Mouse (Mus musculus): ENCODE measurements around the gene Sirt1. TPM values are rescaled to one million over a fixed set of nuclear protein-coding genes. Genes with fewer than 3 reads are reported as not detected.

Gene Sirt1
- total and polyA plus RNA-seq, 3 experiments: 11.5 to 24.7 (median 17.4) TPM

DNA sequence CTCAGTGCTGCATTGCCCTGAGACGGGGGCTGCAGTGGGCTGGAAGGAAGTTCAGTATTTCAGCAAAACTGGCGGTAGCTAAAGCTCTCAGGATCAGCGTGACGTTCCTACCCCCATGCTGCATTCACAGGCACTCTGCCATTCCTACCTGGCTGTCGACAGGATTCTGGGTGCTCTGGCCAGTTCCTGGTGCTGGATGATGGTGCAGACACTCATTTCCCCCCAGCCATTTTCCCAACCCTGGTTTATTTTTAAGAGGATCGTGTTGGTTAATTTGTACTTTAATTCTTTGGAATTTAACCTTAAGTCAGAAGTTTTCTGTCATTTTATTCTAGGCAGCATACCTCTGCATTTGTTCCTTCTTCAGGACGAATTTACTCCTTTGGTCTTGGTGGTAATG is 98.7 kb downstream of the Sirt1 start:
- no peak overlapping the region for H3K27ac ChIP-seq (ENCODE audit: insufficient read depth, low read depth)
- dilution Hi-C loops (cut with MboI; ENCODE audit: extremely low pct_ligation_motif_present, extremely low pct_unique_long_range_greater_than_20kb, low sequenced_read_pairs): no loop called here
- H3K9me3 ChIP-seq (replicated peaks; ENCODE audit: low read length): no peaks in the 10 kb centered on the region
- TF ChIP-seq SMC3 (IDR thresholded peaks at IDR 0.05; ENCODE audit: low read depth, low read length): no peak
- no peak for TF ChIP-seq ZNF384 (IDR thresholded peaks at IDR 0.05; ENCODE audit: low read depth, low read length)
- no peak for TF ChIP-seq E2F4 (IDR thresholded peaks at IDR 0.05; ENCODE audit: insufficient replicate concordance, low read depth, low read length)
- TF ChIP-seq ETS1 (conservative IDR thresholded peaks at IDR 0.05; ENCODE audit: low read depth, low read length): no peak
- TF ChIP-seq MAZ (IDR thresholded peaks at IDR 0.05; ENCODE audit: low read depth, low read length): no peak
- no peak for TF ChIP-seq POLR2A (IDR thresholded peaks at IDR 0.05; ENCODE audit: low read depth, low read length)
- no peak for TF ChIP-seq CHD2 (IDR thresholded peaks at IDR 0.05; ENCODE audit: low read length)
- no peak for TF ChIP-seq TBP (conservative IDR thresholded peaks at IDR 0.05; ENCODE audit: low read depth, low read length)
- no peak for TF ChIP-seq SIN3A (IDR thresholded peaks at IDR 0.05; ENCODE audit: low read length)
- no peak for TF ChIP-seq JUND (conservative IDR thresholded peaks at IDR 0.05; ENCODE audit: low read depth, low read length)
- TF ChIP-seq UBTF (IDR thresholded peaks at IDR 0.05; ENCODE audit: low read depth, low read length): no peak
- TF ChIP-seq GABPA (IDR thresholded peaks at IDR 0.05; ENCODE audit: insufficient replicate concordance, low read depth, low read length): no peak
- no peak for TF ChIP-seq ELF1 (IDR thresholded peaks at IDR 0.05; ENCODE audit: low read depth, low read length)
- TF ChIP-seq TCF12 (IDR thresholded peaks at IDR 0.05; ENCODE audit: low read depth, low read length): no peak
- TF ChIP-seq MXI1 (IDR thresholded peaks at IDR 0.05; ENCODE audit: low read depth, low read length): no peak
- no peak for TF ChIP-seq RAD21 (IDR thresholded peaks at IDR 0.05; ENCODE audit: low read depth, low read length)
- TF ChIP-seq NELFE (IDR thresholded peaks at IDR 0.05; ENCODE audit: low read depth, low read length): no peak
- no peak for TF ChIP-seq MAX (IDR thresholded peaks at IDR 0.05; ENCODE audit: low read length)
- TF ChIP-seq USF2 (conservative IDR thresholded peaks at IDR 0.05; ENCODE audit: low read depth, low read length): no peak
- no peak for TF ChIP-seq PAX5 (IDR thresholded peaks at IDR 0.05; ENCODE audit: low read length)
- H3K9ac ChIP-seq (ENCODE audit: insufficient read depth, low read depth): no peak overlapping the region
- H3K27me3 ChIP-seq (replicated peaks): no peaks in the 10 kb centered on the region
- no peak for DNase-seq (ENCODE audit: extremely low read depth)
- in situ Hi-C loops (cut with MboI; ENCODE audit: low pct_ligation_motif_present, low pct_unique_long_range_greater_than_20kb, low sequenced_read_pairs): no loop called here
- no peak overlapping the region for H3K4me3 ChIP-seq (replicated peaks in 1 of 3; ENCODE audit: low read depth in 2 of 3, low read length in 2 of 3, poor library complexity in 1 of 3)
- H3K4me1 ChIP-seq (ENCODE audit: control insufficient read depth in 1 of 2, insufficient read depth in 2 of 2): no peaks in the 10 kb centered on the region
- no peak overlapping the region for H3K4me2 ChIP-seq (ENCODE audit: insufficient read depth, low read depth, poor library complexity, severe bottlenecking)
- no peaks in the 10 kb centered on the region; the same call in 1 of the 2 replicates for H3K79me2 ChIP-seq (replicated peaks; ENCODE audit: control insufficient read depth, extremely low read depth, insufficient read depth, poor library complexity, severe bottlenecking)
- peaks cover 59 to 88% of the 10 kb centered on the region in 2 experiments for H3K36me3 ChIP-seq (replicated peaks in 1 of 2; ENCODE audit: control insufficient read depth in 1 of 2, insufficient read depth in 1 of 2, low read length in 1 of 2)

DNA sequence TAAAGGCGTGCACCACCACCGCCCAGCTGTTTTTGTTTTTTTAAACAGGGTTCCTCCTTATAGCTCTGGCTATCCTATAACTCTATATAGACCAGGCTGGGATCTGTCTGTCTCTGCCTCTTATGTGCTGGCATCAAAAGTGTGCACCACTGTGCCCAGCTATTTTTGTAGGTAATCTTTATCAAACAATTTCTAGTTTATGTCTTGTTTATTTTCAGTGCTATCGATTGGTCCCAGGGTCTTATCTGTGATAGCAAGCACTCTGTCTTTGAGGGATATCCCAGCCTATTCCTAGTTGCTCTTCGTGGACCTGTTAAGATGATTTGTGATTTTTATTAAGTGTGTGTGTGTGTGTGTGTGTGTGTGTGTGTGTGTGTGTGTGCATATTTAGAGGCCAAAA is 99.1 kb downstream of the Sirt1 start:
- no peak overlapping the region for H3K9ac ChIP-seq (ENCODE audit: insufficient read depth, low read depth)
- H3K79me2 ChIP-seq (replicated peaks; ENCODE audit: control insufficient read depth, extremely low read depth, insufficient read depth, poor library complexity, severe bottlenecking): no peaks in the 10 kb centered on the region; the same call in 1 of the 2 replicates
- dilution Hi-C loops (cut with MboI; ENCODE audit: extremely low pct_ligation_motif_present, extremely low pct_unique_long_range_greater_than_20kb, low sequenced_read_pairs) (no loop called here), in situ Hi-C loops (cut with MboI; ENCODE audit: low pct_ligation_motif_present, low pct_unique_long_range_greater_than_20kb, low sequenced_read_pairs) (no loop called here)
- no peak overlapping the region for H3K4me2 ChIP-seq (ENCODE audit: insufficient read depth, low read depth, poor library complexity, severe bottlenecking)
- DNase-seq (ENCODE audit: extremely low read depth): no peak
- H3K9me3 ChIP-seq (replicated peaks; ENCODE audit: low read length): no peaks in the 10 kb centered on the region
- H3K27ac ChIP-seq (ENCODE audit: insufficient read depth, low read depth): no peak overlapping the region
- H3K36me3 ChIP-seq (replicated peaks in 1 of 2; ENCODE audit: control insufficient read depth in 1 of 2, insufficient read depth in 1 of 2, low read length in 1 of 2): peaks cover 57 to 88% of the 10 kb centered on the region in 2 experiments
- TF ChIP-seq JUN (IDR thresholded peaks at IDR 0.05; ENCODE audit: insufficient read depth, low read depth, low read length) (no peak), CHD1 (IDR thresholded peaks at IDR 0.05; ENCODE audit: low read depth, low read length) (no peak), EP300 (IDR thresholded peaks at IDR 0.05; ENCODE audit: low read length) (no peak), USF1 (IDR thresholded peaks at IDR 0.05; ENCODE audit: low read depth, low read length) (no peak), ELF1 (IDR thresholded peaks at IDR 0.05; ENCODE audit: low read depth, low read length) (no peak), MYC (IDR thresholded peaks at IDR 0.05; ENCODE audit: low read depth, low read length) (no peak), MAX (IDR thresholded peaks at IDR 0.05; ENCODE audit: low read length) (no peak), ZC3H11A (IDR thresholded peaks at IDR 0.05; ENCODE audit: low read depth, low read length) (no peak), UBTF (IDR thresholded peaks at IDR 0.05; ENCODE audit: low read depth, low read length) (no peak), ZMIZ1 (IDR thresholded peaks at IDR 0.05; ENCODE audit: low read depth, low read length) (no peak), BHLHE40 (IDR thresholded peaks at IDR 0.05; ENCODE audit: low read depth, low read length) (no peak), JUND (conservative IDR thresholded peaks at IDR 0.05; ENCODE audit: low read depth, low read length) (no peak), ETS1 (conservative IDR thresholded peaks at IDR 0.05; ENCODE audit: low read depth, low read length) (no peak), CHD2 (IDR thresholded peaks at IDR 0.05; ENCODE audit: low read length) (no peak), CTCF (conservative IDR thresholded peaks at IDR 0.05 in 1 of 2, IDR thresholded peaks at IDR 0.05 in 1 of 2; ENCODE audit: low read depth in 2 of 2, low read length in 2 of 2) (no peak), SIN3A (IDR thresholded peaks at IDR 0.05; ENCODE audit: low read length) (no peak), IRF4 (IDR thresholded peaks at IDR 0.05; ENCODE audit: low read depth, low read length) (no peak), TCF12 (IDR thresholded peaks at IDR 0.05; ENCODE audit: low read depth, low read length) (no peak)
- H3K4me1 ChIP-seq (ENCODE audit: control insufficient read depth in 1 of 2, insufficient read depth in 2 of 2): no peaks in the 10 kb centered on the region
- no peak overlapping the region for H3K4me3 ChIP-seq (replicated peaks in 1 of 3; ENCODE audit: low read depth in 2 of 3, low read length in 2 of 3, poor library complexity in 1 of 3)
- no peaks in the 10 kb centered on the region for H3K27me3 ChIP-seq (replicated peaks)

Data from CH12.LX (cell line).